Mouse (Mus musculus): ENCODE results near the gene Arhgap22. TPM values are rescaled to one million over a fixed set of nuclear protein-coding genes. Genes with fewer than 3 reads are reported as not detected.

The Arhgap22 gene
- total and polyA plus RNA-seq, 3 experiments, result 0.11 TPM; not detected in 2

GRCm38 (mm10) chr14:33194241-33194640 is 19.6 kb upstream of the Arhgap22 start:
- Histone ChIP-seq H3K36me3 (ENCODE audit: control insufficient read depth in 1 of 2, insufficient read depth in 2 of 2, low read length in 2 of 2) (no peaks in the 10 kb centered on the region), H3K9ac (ENCODE audit: control insufficient read depth, low read depth, low read length, poor library complexity, severe bottlenecking) (no peak overlapping the region), H3K9me3 (replicated peaks; ENCODE audit: insufficient read depth, low read length) (no peaks in the 10 kb centered on the region), H3K27me3 (ENCODE audit: control insufficient read depth in 1 of 2, insufficient read depth in 2 of 2, low read length in 2 of 2) (no peaks in the 10 kb centered on the region), H3K79me2 (ENCODE audit: control insufficient read depth, insufficient read depth, low read length, poor library complexity) (no peaks in the 10 kb centered on the region), H3K27ac (ENCODE audit: control insufficient read depth, low read depth, low read length) (no peak overlapping the region), H3K4me1 (ENCODE audit: control insufficient read depth in 1 of 2, insufficient read depth in 2 of 2, low read length in 2 of 2) (peaks cover 0 to 3% of the 10 kb centered on the region in 2 experiments; a peak in 2 of 4 replicates), H3K4me3 (ENCODE audit: control insufficient read depth in 1 of 2, insufficient read depth in 1 of 2, low read depth in 2 of 2, low read length in 2 of 2) (no peak overlapping the region)
- peak; percentile 29 for DNase-seq (ENCODE audit: low read depth, low spot score)
- TF ChIP-seq HCFC1 (IDR thresholded peaks at IDR 0.05; ENCODE audit: low read depth, low read length), result no peak
- TF ChIP-seq ZNF384 (IDR thresholded peaks at IDR 0.05; ENCODE audit: low read depth, low read length), result no peak

- peaks cover 0 to 3% of the 10 kb centered on the region in 2 experiments; a peak in 2 of 4 replicates for H3K36me3 ChIP-seq (ENCODE audit: control insufficient read depth in 1 of 2, insufficient read depth in 2 of 2, low read length in 2 of 2)
Observed at GRCm38 (mm10) chr14:33202161-33202560, 11.7 kb upstream of the Arhgap22 start.

GRCm38 (mm10) chr14:33202885-33203284 is 10.9 kb upstream of the Arhgap22 start:
- Histone ChIP-seq H3K27me3 (ENCODE audit: control insufficient read depth in 1 of 2, insufficient read depth in 2 of 2, low read length in 2 of 2) (no peaks in the 10 kb centered on the region), H3K79me2 (ENCODE audit: control insufficient read depth, insufficient read depth, low read length, poor library complexity) (no peaks in the 10 kb centered on the region), H3K27ac (ENCODE audit: control insufficient read depth, low read depth, low read length) (peak overlapping the region; percentile 52), H3K4me1 (ENCODE audit: control insufficient read depth in 1 of 2, insufficient read depth in 2 of 2, low read length in 2 of 2) (peaks cover 0 to 17% of the 10 kb centered on the region in 2 experiments; a peak in 3 of 4 replicates), H3K4me3 (ENCODE audit: control insufficient read depth in 1 of 2, insufficient read depth in 1 of 2, low read depth in 2 of 2, low read length in 2 of 2) (no peak overlapping the region), H3K36me3 (ENCODE audit: control insufficient read depth in 1 of 2, insufficient read depth in 2 of 2, low read length in 2 of 2) (peaks cover 0 to 3% of the 10 kb centered on the region in 2 experiments; a peak in 2 of 4 replicates), H3K9me3 (replicated peaks; ENCODE audit: insufficient read depth, low read length) (no peaks in the 10 kb centered on the region), H3K9ac (ENCODE audit: control insufficient read depth, low read depth, low read length, poor library complexity, severe bottlenecking) (no peak overlapping the region)
- TF ChIP-seq MAX (IDR thresholded peaks at IDR 0.05; ENCODE audit: low read length) (peak; percentile 33; the same call in 1 of the 2 replicates), RCOR1 (IDR thresholded peaks at IDR 0.05; ENCODE audit: low read depth, low read length) (0 out of 2 replicates have a peak, but pooled peaks have one; percentile 19), NRF1 (IDR thresholded peaks at IDR 0.05; ENCODE audit: insufficient read depth, low read depth, low read length, poor library complexity, severe bottlenecking) (no peak), CTCF (IDR thresholded peaks at IDR 0.05 in 2 of 3, conservative IDR thresholded peaks at IDR 0.05 in 1 of 3; ENCODE audit: control insufficient read depth in 1 of 3, insufficient read depth in 1 of 3, low read depth in 2 of 3, low read length in 3 of 3, poor library complexity in 1 of 3, severe bottlenecking in 1 of 3) (peak in 1 of 3 experiments; percentile 12; a peak in 1 of 6 replicates), USF1 (IDR thresholded peaks at IDR 0.05; ENCODE audit: low read depth, low read length) (no peak), NELFE (IDR thresholded peaks at IDR 0.05; ENCODE audit: low read depth, low read length) (no peak), TAL1 (IDR thresholded peaks at IDR 0.05; ENCODE audit: low read length) (peak; percentile 69), TCF12 (IDR thresholded peaks at IDR 0.05; ENCODE audit: low read depth, low read length) (peak; percentile 62), KAT2A (conservative IDR thresholded peaks at IDR 0.05; ENCODE audit: low read depth, low read length) (no peak), TBP (IDR thresholded peaks at IDR 0.05; ENCODE audit: low read depth, low read length) (peak; percentile 60; the same call in 1 of the 2 replicates), MYB (IDR thresholded peaks at IDR 0.05; ENCODE audit: low read depth, low read length) (peak; percentile 82), EP300 (IDR thresholded peaks at IDR 0.05; ENCODE audit: low read depth in 1 of 2, low read length in 2 of 2) (peak; percentile 87 to 88), ETS1 (IDR thresholded peaks at IDR 0.05; ENCODE audit: low read depth, low read length) (0 out of 2 replicates have a peak, but pooled peaks have one; percentile 44), GATA1 (IDR thresholded peaks at IDR 0.05; ENCODE audit: low read depth, low read length) (peak; percentile 63), JUND (IDR thresholded peaks at IDR 0.05; ENCODE audit: low read depth, low read length) (peak; percentile 57; the same call in 1 of the 2 replicates)
- DNase-seq (ENCODE audit: low read depth, low spot score), result peak; percentile 83

More at GRCm38 (mm10) chr14:33202161-33202560, 11.7 kb upstream of the Arhgap22 start:
- no peak overlapping the region for H3K9ac ChIP-seq (ENCODE audit: control insufficient read depth, low read depth, low read length, poor library complexity, severe bottlenecking)
- TF ChIP-seq MYC (IDR thresholded peaks at IDR 0.05; ENCODE audit: low read depth, low read length), result no peak
- no peak for TF ChIP-seq EP300 (IDR thresholded peaks at IDR 0.05; ENCODE audit: low read depth in 1 of 2, low read length in 2 of 2)
- no peak for TF ChIP-seq ZMIZ1 (IDR thresholded peaks at IDR 0.05; ENCODE audit: low read depth, low read length)
- no peak for TF ChIP-seq USF1 (IDR thresholded peaks at IDR 0.05; ENCODE audit: low read depth, low read length)
- no peak for TF ChIP-seq CHD1 (IDR thresholded peaks at IDR 0.05; ENCODE audit: low read depth, low read length)
- no peak for TF ChIP-seq HCFC1 (IDR thresholded peaks at IDR 0.05; ENCODE audit: low read depth, low read length)
- TF ChIP-seq UBTF (IDR thresholded peaks at IDR 0.05; ENCODE audit: borderline replicate concordance, insufficient read depth, low read depth, low read length), result no peak
- TF ChIP-seq TCF12 (IDR thresholded peaks at IDR 0.05; ENCODE audit: low read depth, low read length), result no peak
- TF ChIP-seq MAX (IDR thresholded peaks at IDR 0.05; ENCODE audit: low read length), result no peak
- TF ChIP-seq RAD21 (IDR thresholded peaks at IDR 0.05; ENCODE audit: low read depth, low read length), result no peak
- TF ChIP-seq SMC3 (IDR thresholded peaks at IDR 0.05; ENCODE audit: low read depth, low read length), result no peak
- no peak for TF ChIP-seq TAL1 (IDR thresholded peaks at IDR 0.05; ENCODE audit: low read length)
- no peak for TF ChIP-seq E2F4 (IDR thresholded peaks at IDR 0.05; ENCODE audit: borderline replicate concordance, low read depth, low read length)
- no peak for TF ChIP-seq CTCF (IDR thresholded peaks at IDR 0.05 in 2 of 3, conservative IDR thresholded peaks at IDR 0.05 in 1 of 3; ENCODE audit: control insufficient read depth in 1 of 3, insufficient read depth in 1 of 3, low read depth in 2 of 3, low read length in 3 of 3, poor library complexity in 1 of 3, severe bottlenecking in 1 of 3)
- no peak for TF ChIP-seq BHLHE40 (IDR thresholded peaks at IDR 0.05; ENCODE audit: borderline replicate concordance, low read depth, low read length)
- no peak for TF ChIP-seq GABPA (IDR thresholded peaks at IDR 0.05; ENCODE audit: low read depth, low read length)
- no peak for TF ChIP-seq POLR2A (IDR thresholded peaks at IDR 0.05; ENCODE audit: control insufficient read depth in 1 of 2, insufficient read depth in 1 of 2, low read depth in 1 of 2, low read length in 2 of 2, poor library complexity in 1 of 2)
- TF ChIP-seq ZC3H11A (IDR thresholded peaks at IDR 0.05; ENCODE audit: low read depth, low read length), result no peak
- H3K27me3 ChIP-seq (ENCODE audit: control insufficient read depth in 1 of 2, insufficient read depth in 2 of 2, low read length in 2 of 2), result no peaks in the 10 kb centered on the region
- no peak overlapping the region for H3K4me3 ChIP-seq (ENCODE audit: control insufficient read depth in 1 of 2, insufficient read depth in 1 of 2, low read depth in 2 of 2, low read length in 2 of 2)
- DNase-seq (ENCODE audit: low read depth, low spot score), result no peak
- H3K9me3 ChIP-seq (replicated peaks; ENCODE audit: insufficient read depth, low read length), result no peaks in the 10 kb centered on the region
- H3K79me2 ChIP-seq (ENCODE audit: control insufficient read depth, insufficient read depth, low read length, poor library complexity), result no peaks in the 10 kb centered on the region
- H3K4me1 ChIP-seq (ENCODE audit: control insufficient read depth in 1 of 2, insufficient read depth in 2 of 2, low read length in 2 of 2), result peaks cover 0 to 17% of the 10 kb centered on the region in 2 experiments; a peak in 3 of 4 replicates
- H3K27ac ChIP-seq (ENCODE audit: control insufficient read depth, low read depth, low read length), result no peak overlapping the region

Measured in MEL (cell line).